Mouse (Mus musculus) bone marrow macrophage, adult 2 months (primary cell): ENCODE measurements around the gene Serpina3i.

Experiments used
- CTCF ChIP-seq: IDR thresholded peaks from 2 replicates; pipeline ENCODE4 v1.5.1; 2012; ENCODE audit warnings: low read depth, mild to moderate bottlenecking, low read length, moderate library complexity
- POLR2A ChIP-seq: IDR thresholded peaks from 2 replicates; pipeline ENCODE4 v1.6.1; 2012; ENCODE audit warnings: mild to moderate bottlenecking, low read depth, low read length, borderline replicate concordance

DNA sequence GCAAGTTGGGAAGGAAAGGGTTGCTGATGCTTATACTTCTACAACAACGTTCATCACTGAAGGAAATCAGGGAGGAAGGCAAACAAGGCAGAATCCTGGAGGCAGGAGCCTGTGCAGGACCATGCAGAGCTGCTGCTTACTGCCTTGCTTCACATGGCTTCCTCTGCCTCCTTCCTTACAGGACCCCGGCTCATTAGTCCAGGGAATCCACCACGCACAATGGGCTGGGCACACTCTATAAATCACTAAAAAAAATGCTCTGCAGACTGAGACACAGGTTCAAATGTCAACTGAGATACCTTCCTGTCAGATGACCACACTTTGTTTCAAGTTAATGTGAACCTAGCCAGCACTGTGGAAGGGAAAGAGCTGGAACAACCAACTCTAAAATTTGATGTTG is 1.9 kb upstream of the Serpina3i start:
- TF ChIP-seq CTCF (no peak), POLR2A (no peak)
